Mouse (Mus musculus): ENCODE data around the gene Tmem176b.

- TF ChIP-seq POLR2A (IDR thresholded peaks at IDR 0.05; ENCODE audit: low read depth, low read length) (no peak), CTCF (IDR thresholded peaks at IDR 0.05; ENCODE audit: borderline replicate concordance, insufficient read depth, low read length) (no peak)
These were observed 3.8 kb downstream of the Tmem176b start for GRCm38 (mm10) chr6:48837516-48837915.

All from embryonic fibroblast, embryonic 13.5 days (primary cell).